Mouse (Mus musculus) embryo, embryonic 11 days (tissue): ENCODE data around the gene Klhl2.

Experiments
- DNase-seq: peaks from one replicate; pipeline ENCODE4 v3.0.0-alpha.2; 2015

Gene Klhl2

DNA sequence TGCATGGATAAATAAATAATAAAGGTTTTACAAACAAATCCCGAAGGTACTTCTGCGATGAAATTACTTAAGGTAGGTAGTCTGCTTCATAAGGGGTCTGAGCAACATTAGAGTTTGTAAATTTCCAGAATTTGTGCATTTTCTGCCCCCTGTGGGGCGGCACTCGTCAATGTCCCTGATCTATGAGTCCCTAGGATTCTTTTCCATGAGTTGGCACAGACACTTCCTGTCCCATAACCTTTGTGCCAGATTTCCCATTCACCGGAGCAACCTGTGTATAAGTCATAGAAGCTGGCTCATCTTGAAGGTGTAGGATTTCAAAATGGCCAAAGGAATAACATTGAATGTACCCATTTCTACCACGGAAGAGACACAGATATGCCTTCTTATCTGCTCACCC is 159.5 kb downstream of the Klhl2 start:
- no peak for DNase-seq
